Mouse (Mus musculus): ENCODE measurements at regions not wholly inside any gene's neighbourhood (a gene's known extent, or its start where the extent isn't known, plus 50 kb on each side); places are given as distances from the start of the nearest gene placed in this dataset.
"Not testable (repeated sequence)": the region's sequence is repeated elsewhere in the genome, so short reads cannot be mapped to it uniquely, and the experiment has no call there.

GRCm38 (mm10) chr6:60646983-60647617 is 182.6 kb downstream of the Snca start:
- TF ChIP-seq TBP (conservative IDR thresholded peaks at IDR 0.05; ENCODE audit: low read depth, low read length); USF1 (IDR thresholded peaks at IDR 0.05; ENCODE audit: low read depth, low read length); MXI1 (IDR thresholded peaks at IDR 0.05; ENCODE audit: low read depth, low read length); IRF4 (IDR thresholded peaks at IDR 0.05; ENCODE audit: low read depth, low read length); POLR2A (IDR thresholded peaks at IDR 0.05; ENCODE audit: low read depth, low read length); POLR2AphosphoS2 (IDR thresholded peaks at IDR 0.05; ENCODE audit: low read depth, low read length); CTCF (conservative IDR thresholded peaks at IDR 0.05 in 1 of 2, IDR thresholded peaks at IDR 0.05 in 1 of 2; ENCODE audit: low read depth in 2 of 2, low read length in 2 of 2); BHLHE40 (IDR thresholded peaks at IDR 0.05; ENCODE audit: low read depth, low read length); GABPA (IDR thresholded peaks at IDR 0.05; ENCODE audit: insufficient replicate concordance, low read depth, low read length): not testable (repeated sequence)

All from CH12.LX (cell line).